Mouse (Mus musculus): ENCODE results near the gene Irgq.

GRCm38 (mm10) chr7:24487403-24487802 is 43.1 kb upstream of the Irgq start:
- TF ChIP-seq CTCF (IDR thresholded peaks at IDR 0.05) (no peak), EP300 (IDR thresholded peaks at IDR 0.05; ENCODE audit: insufficient read depth, low read depth, low read length) (no peak), POLR2A (IDR thresholded peaks at IDR 0.05; ENCODE audit: insufficient read depth, low read depth, low read length) (no peak)

Data from heart, adult 2 months (tissue).